Mouse (Mus musculus) layer of hippocampus, adult 18-20 months (tissue): ENCODE measurements around the gene Arhgap24. TPM values are rescaled to one million over a fixed set of nuclear protein-coding genes. Genes with fewer than 3 reads are reported as not detected.

ENCODE experiments used
- DNase-seq, 2 experiments: peaks; one replicate each; pipeline ENCODE4 v3.0.0; 2022; ENCODE audit warnings: low spot score in 2 of 2
- total RNA-seq, 2 experiments: library from RNA; stranded (reverse); gene quantifications; 2 replicates each; pipeline ENCODE4 v1.2.3; 2021

The Arhgap24 gene
- total RNA-seq, 2 experiments from 2014 or later, result 5.5 to 6.0 TPM

GRCm38 (mm10) chr5:102498747-102499146, 17.6 kb downstream of the Arhgap24 start:
- no peak for DNase-seq

- DNase-seq, result no peak
Observed at GRCm38 (mm10) chr5:102502333-102502732, 21.1 kb downstream of the Arhgap24 start.

- no peak for DNase-seq
Observed at GRCm38 (mm10) chr5:102503066-102503465, 21.9 kb downstream of the Arhgap24 start.

DNA sequence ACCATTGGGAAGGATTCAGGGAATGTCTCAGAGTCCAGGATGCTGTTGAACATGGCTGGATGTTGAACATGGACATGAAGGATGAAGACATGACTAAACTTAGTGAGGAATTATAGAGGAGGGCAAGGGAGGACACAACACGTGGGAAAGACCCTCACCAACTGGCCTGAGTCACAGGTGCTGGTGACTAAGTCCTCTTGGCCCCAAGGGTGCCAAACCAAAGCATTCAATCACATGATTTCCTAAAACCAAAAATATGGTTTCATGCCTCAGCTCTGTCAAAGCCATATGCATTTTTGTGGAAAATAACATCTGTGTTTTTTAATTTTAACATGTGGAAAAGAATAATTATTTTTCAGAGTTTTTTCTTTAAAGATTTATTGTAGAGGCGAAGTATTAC, 22.7 kb downstream of the Arhgap24 start:
- no peak for DNase-seq

GRCm38 (mm10) chr5:102504557-102504956, 23.4 kb downstream of the Arhgap24 start:
- no peak for DNase-seq

- no peak for DNase-seq
Observed at GRCm38 (mm10) chr5:102508162-102508561, 27.0 kb downstream of the Arhgap24 start.

- no peak for DNase-seq
Observed at GRCm38 (mm10) chr5:102509381-102509780, 28.2 kb downstream of the Arhgap24 start.

- no peak for DNase-seq
Observed at GRCm38 (mm10) chr5:102511651-102512050, 30.5 kb downstream of the Arhgap24 start.

DNA sequence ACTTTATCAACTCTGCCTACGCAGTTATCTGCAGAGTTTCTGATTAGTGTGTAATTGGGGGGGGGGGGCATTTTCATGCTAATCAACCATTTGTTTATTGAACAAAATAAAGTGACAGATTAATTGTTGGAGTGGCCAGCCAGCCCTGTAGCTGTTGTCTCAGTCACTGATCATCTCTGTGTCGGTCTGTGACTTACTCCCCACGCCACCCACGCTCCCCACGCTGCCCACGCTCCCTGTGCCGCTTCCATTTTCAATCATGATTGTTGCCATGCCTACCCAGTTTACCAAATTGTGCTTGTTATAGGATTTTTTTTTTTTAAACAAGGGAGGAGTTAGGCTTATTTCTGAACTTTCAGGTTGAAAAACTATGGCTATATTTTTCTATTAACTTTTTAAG, 34.3 kb downstream of the Arhgap24 start:
- peak; percentile 11 to 59 for DNase-seq

GRCm38 (mm10) chr5:102520506-102520905, 39.3 kb downstream of the Arhgap24 start:
- DNase-seq, result no peak

- DNase-seq, result no peak
Observed at GRCm38 (mm10) chr5:102535311-102535710, 54.1 kb downstream of the Arhgap24 start.

GRCm38 (mm10) chr5:102537819-102538218, 56.6 kb downstream of the Arhgap24 start:
- DNase-seq, result no peak

- DNase-seq, result no peak
Observed at GRCm38 (mm10) chr5:102546296-102546695, 65.1 kb downstream of the Arhgap24 start.

DNA sequence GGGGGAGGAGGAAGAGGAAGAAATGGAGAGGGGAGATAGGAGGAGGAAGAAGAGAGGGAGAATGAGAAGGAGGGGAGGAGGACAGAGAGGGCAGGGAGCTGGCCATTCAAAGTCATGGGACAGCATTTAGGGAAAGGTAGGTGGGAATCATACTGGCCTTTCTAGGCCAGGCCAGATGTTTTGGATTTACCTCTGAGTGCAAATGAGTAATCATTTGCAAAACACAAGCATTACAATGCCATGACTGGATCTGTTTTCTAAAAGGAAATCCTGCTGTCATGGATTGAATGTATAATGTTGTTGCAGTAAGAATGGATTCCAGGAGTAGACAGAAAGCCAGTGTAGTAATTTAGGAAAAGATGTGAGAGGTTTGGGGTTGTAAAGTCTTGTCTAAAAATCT, 66.6 kb downstream of the Arhgap24 start:
- no peak for DNase-seq

- no peak for DNase-seq
Observed at GRCm38 (mm10) chr5:102548382-102548781, 67.2 kb downstream of the Arhgap24 start.

DNA sequence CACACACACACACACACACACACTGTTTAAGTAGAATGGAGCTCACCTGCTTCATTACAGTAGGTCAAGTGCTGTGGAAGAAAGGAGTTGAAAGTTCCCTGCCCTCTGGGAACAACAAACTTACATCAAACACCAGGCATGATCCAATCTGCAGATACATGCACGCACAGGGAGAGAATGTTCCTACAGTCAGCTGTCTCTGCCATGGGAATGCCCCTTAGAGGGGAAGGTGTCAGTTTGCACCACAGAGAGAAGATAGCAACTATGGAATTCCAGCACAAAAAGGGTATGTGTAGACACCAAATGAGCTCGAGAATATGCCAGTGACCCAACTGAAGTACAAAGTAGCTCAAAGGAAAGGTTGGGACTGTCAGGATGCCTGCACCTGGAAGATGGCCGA, 69.0 kb downstream of the Arhgap24 start:
- no peak for DNase-seq

DNA sequence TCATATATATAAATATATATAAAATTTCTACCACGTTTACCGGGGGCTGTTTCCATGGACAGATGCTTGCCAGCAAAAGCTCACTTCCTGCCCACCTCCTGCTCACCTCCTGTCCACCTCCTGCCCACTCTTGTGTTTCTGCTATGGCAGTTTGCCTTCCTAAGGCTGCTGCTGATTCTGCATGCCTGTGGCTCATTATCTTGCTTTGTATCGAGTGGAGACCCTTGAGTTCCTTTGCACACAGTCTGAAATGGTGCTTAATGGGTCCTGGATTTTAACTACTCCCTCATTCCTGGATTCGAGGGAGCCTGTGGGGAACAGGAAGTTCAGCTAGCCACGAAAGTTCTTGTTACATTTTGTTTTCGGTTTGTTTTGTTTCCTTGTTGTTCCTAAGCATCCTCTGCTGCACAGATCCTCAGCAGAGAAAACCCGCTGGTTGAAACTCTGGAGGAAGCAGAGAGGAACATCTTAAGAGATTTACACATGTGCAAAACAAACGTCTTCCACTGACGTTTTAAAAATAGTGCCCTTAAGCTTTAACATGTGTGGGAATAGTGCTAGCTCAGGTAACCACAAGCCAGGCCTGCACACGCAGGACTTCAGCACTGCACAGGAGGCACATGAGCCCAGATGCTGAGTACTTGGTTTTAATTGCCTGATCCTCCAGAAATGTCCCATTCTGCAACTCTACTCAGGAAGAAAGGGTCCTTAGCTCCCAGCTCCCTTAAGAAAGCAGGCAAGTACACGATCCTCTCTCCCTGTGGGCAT, 69.9 kb downstream of the Arhgap24 start:
- no peak for DNase-seq

GRCm38 (mm10) chr5:102552533-102552932, 71.3 kb downstream of the Arhgap24 start:
- DNase-seq, result no peak

DNA sequence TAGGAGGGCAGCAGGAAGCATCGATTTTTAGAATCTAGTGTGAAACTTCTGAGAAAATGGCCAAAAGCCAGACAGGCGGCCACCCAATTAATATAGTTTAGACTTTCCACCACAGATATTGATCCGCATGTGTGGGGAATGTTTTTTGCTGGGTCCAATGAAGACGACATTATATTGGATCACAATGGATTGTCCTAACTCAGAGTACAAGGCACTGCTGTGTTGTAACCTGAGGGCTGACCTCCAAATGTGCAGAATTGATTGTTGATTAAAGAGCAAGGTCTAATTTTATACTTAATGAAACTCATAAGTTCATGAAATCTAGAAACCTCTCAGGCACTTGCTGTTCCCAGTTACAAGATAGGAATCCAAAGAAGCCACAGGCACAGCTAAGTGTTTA, 74.8 kb downstream of the Arhgap24 start:
- DNase-seq, result no peak

- no peak for DNase-seq
Observed at GRCm38 (mm10) chr5:102560270-102560669, 79.1 kb downstream of the Arhgap24 start.

GRCm38 (mm10) chr5:102563971-102564370, 82.8 kb downstream of the Arhgap24 start:
- DNase-seq, result no peak

GRCm38 (mm10) chr5:102568764-102569163, 87.6 kb downstream of the Arhgap24 start:
- DNase-seq, result no peak

DNA sequence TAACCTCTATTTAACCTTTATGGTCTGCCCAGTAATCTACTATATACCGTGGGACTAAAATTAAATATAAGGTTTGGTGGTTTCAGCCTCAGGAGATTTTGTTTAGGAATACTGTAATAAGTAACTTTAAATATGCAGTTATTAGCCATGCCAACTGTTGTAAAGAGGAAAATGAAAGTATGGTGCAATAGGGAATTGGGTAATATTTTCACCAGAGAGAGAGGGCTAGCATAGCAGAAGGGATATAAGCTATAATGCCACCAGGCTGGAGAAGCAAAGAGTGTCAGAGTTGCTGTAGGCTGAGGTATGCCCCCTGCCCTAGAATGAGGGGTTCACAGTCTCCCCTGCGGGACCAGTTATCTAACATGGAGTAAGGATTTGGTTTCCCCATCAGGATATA, 90.3 kb downstream of the Arhgap24 start:
- DNase-seq, result no peak
